Mouse (Mus musculus): ENCODE data around the gene Prdx4. TPM values are rescaled to one million over a fixed set of nuclear protein-coding genes. Genes with fewer than 3 reads are reported as not detected.
"Not testable (repeated sequence)": the region's sequence is repeated elsewhere in the genome, so short reads cannot be mapped to it uniquely, and the experiment has no call there.

Prdx4 gene
- total RNA-seq (2014; fragmentation: Nextera tagmentation), result 38.6 and 49.1 TPM in 2 replicates
- 35.9 and 40.9 TPM in 2 replicates for total RNA-seq (2017)

- ATAC-seq (replicated peaks; ENCODE audit: poor library complexity, severe bottlenecking), result no peak
These were observed at the start of gene Prdx4 for GRCm38 (mm10) chrX:155340654-155341053. Gene Prdx4, minus strand, starts transcription at chrX:155340754.

DNA sequence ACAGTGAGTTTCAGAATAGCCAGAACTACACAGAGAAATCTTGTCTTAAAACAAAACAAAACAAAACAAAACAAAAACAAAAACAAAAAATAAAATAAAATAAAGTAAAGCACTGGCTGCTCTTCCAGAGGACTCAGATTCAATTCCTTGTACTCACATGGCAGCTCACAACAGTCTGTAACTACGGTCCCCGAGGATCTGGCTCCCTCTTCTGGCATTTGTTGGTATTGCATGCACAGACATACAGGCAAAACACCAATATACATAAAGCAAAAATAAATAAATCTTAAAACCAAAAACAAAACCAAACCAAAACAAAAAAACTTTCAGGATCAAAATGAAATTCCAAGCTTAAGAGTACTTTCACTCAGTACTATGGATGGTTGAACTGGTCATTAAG is 36.0 kb upstream of the Prdx4 start:
- ATAC-seq (replicated peaks; ENCODE audit: poor library complexity, severe bottlenecking), result peak; percentile 74

DNA sequence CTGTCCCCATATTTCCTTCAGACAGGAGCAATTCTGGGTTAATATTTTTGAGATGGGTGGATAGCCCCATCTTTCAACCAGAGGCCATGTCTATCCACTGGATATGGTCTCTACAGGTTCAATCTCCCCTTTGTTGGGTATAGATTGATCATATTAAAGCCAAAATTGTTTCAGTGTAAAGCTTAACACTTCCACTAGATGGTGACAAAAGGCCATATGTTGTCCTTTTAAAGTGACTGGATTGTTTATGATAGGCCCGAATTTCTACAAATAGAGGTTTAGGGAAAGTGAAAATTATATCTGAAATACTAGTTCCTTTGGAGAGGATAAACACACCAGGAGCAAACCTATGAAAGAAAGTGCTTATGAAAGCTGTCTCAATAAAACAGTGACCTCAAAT is 34.9 kb upstream of the Prdx4 start:
- ATAC-seq (replicated peaks; ENCODE audit: poor library complexity, severe bottlenecking), result peak; percentile 46; the same call in 1 of the 2 replicates

GRCm38 (mm10) chrX:155370110-155370509 is 29.6 kb upstream of the Prdx4 start:
- ATAC-seq (replicated peaks; ENCODE audit: poor library complexity, severe bottlenecking), result not testable (repeated sequence)

GRCm38 (mm10) chrX:155365095-155365494 is 24.5 kb upstream of the Prdx4 start:
- ATAC-seq (replicated peaks; ENCODE audit: poor library complexity, severe bottlenecking), result no peak

DNA sequence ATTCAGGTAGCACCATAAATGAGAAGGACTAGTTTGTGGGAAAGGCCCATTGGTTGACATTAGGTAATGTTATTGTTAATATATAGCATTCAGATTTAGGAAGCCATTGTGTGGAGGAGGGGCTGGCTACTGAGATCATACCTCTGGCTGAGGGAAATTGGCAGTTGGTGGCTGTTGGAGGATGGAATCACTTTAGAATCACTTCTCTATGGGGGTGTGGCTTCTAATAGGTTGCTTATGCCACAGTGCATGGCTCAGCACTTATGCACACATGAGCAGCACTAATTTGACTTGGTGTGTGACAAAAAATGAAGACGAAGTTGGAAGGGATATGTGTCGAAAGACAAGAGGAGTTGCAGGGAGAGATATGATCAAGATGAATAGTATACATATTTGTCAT is 5.7 kb upstream of the Prdx4 start:
- ATAC-seq (replicated peaks; ENCODE audit: poor library complexity, severe bottlenecking), result peak; percentile 91

DNA sequence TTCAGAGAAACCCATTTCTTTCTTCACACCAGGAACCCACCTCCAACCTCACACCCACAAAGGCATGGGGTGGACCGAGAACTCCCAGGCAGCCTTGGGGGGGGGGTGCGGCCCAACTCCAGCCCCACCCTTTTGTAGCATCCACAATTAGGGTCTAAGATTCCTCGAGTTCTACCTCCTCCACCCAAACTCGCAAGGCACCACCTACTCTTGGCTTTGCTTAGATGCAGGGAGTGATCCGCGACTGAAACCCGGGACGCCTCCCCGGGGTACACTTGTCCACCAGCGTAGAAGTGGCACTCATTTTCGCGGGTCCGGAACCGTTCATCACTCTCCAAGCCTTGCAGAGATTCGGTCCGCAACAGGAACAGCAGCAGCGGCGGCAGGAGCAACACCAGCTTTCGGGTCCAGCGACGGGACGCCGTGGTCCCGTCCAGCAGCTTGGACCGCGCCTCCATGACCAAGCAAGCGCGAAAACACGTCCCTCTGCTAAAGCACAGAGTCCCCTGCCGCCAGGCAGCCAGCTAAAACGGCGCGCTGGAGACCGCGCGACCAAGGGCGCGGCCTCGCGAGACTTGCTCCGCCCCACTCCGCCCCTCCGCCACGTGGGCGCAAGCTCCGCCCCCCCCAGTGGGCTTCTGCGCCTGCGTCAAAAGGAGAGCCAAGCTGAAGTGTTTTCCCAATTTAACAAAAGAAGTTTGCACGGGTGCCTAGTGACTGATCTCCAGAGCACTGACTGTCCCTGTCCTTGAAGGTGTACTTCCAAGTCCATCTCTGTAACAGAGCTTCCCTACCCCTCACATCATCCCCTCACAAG is 2.4 kb downstream of the Prdx4 start:
- ATAC-seq (replicated peaks; ENCODE audit: poor library complexity, severe bottlenecking), result peak; percentile 89

GRCm38 (mm10) chrX:155337567-155337904 is 3.0 kb downstream of the Prdx4 start:
- ATAC-seq (replicated peaks; ENCODE audit: poor library complexity, severe bottlenecking), result peak; percentile 93

DNA sequence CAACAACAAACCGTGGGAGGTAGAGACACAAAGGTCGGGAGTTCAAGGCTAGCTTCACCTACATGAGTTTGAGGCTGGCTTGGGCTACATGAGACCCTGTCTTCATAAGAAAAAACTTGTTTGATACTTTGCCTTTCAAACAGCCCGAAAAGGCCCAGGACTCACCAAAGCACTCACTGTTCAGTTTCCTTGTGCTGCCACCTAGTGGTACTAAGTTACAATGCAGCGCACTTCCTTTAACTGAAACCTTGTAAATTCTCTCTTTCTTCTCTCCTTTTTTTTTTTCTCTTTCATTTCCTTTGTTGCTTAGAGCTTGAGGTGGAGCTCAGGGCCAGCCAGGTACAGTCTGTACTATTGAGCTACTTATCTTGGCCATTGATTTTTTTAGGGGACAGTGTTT is 22.5 kb downstream of the Prdx4 start:
- peak; percentile 78 for ATAC-seq (replicated peaks; ENCODE audit: poor library complexity, severe bottlenecking)

GRCm38 (mm10) chrX:155306390-155306789 is 34.2 kb downstream of the Prdx4 start:
- 0 out of 2 replicates have a peak, but pooled peaks have one; percentile 44 for ATAC-seq (replicated peaks; ENCODE audit: poor library complexity, severe bottlenecking)

DNA sequence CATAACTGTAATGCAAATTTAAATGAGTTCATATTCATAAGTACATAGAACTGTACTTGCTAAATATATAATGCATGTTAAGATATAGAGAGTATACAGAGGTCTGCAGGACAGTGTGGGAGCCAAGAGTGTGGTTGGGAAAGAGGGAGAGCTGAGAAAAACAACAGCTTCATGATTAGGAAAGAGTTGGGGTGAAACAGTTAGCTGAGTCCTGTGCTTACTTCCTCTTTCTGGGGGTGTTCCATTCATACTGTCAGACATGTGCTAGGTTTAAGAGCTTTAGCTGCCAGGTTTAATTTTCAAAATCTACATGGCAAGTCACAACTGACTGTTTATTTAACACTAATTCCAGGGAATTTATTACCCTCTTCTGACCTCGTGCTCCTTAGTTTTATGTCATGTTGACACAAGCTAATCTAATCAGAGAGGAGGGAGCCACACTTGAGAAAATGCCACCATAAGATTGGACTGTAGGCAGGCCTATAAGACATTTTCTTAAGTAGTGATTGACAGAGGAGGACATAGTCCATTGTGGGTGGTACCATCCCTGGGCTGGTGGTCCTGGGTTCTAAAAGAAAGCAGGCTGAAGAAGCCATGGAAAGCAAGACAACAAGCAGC is 60.0 kb downstream of the Prdx4 start:
- peak; percentile 95 for ATAC-seq (replicated peaks; ENCODE audit: poor library complexity, severe bottlenecking)

GRCm38 (mm10) chrX:155278483-155278882 is 62.1 kb downstream of the Prdx4 start:
- peak; percentile 76 for ATAC-seq (replicated peaks; ENCODE audit: poor library complexity, severe bottlenecking)

Other genes starting within 250 kb of the Prdx4 start
- not detected in 2 replicates for gene Magea2, start 247.1 kb downstream of the Prdx4 start, total RNA-seq (2014; fragmentation: Nextera tagmentation)
- not detected in 2 replicates for gene Magea2, start 247.1 kb downstream of the Prdx4 start, total RNA-seq (2017)
- gene Cldn34b2, start 212.3 kb downstream of the Prdx4 start, total RNA-seq (2014; fragmentation: Nextera tagmentation), result not detected in 2 replicates
- not detected in 2 replicates for gene Cldn34b2, start 212.3 kb downstream of the Prdx4 start, total RNA-seq (2017)
- 129 and 147 TPM in 2 replicates for gene Sat1, start 124.3 kb downstream of the Prdx4 start, total RNA-seq (2014; fragmentation: Nextera tagmentation)
- gene Sat1, start 124.3 kb downstream of the Prdx4 start, total RNA-seq (2017), result 321 and 354 TPM in 2 replicates
- 43.2 and 51.1 TPM in 2 replicates for gene Acot9, start 78.3 kb downstream of the Prdx4 start, total RNA-seq (2014; fragmentation: Nextera tagmentation)
- gene Acot9, start 78.3 kb downstream of the Prdx4 start, total RNA-seq (2017), result 74.7 and 77.0 TPM in 2 replicates